Mouse (Mus musculus): ENCODE data around the gene Cactin. TPM values are rescaled to one million over a fixed set of nuclear protein-coding genes. Genes with fewer than 3 reads are reported as not detected.

Gene Cactin
- polyA plus RNA-seq, 2 experiments: 25.3 to 50.0 TPM

- ATAC-seq (ENCODE audit: low FRiP score, low read depth) (no peak), DNase-seq (ENCODE audit: low spot score) (no peak)
- Histone ChIP-seq H3K27me3 (ENCODE audit: control insufficient read depth, insufficient read depth, low read length) (no peaks in the 10 kb centered on the region), H3K9ac (ENCODE audit: low read depth, low read length, severe bottlenecking) (no peak overlapping the region), H3K4me3 (replicated peaks; ENCODE audit: low read length) (no peak overlapping the region), H3K4me2 (replicated peaks; ENCODE audit: low read depth, low read length, severe bottlenecking) (no peak overlapping the region), H3K9me3 (ENCODE audit: control insufficient read depth, low read length) (no peaks in the 10 kb centered on the region), H3K4me1 (ENCODE audit: control insufficient read depth, insufficient read depth, low read length) (no peaks in the 10 kb centered on the region), H3K36me3 (ENCODE audit: control insufficient read depth, insufficient read depth, low read length) (peaks cover 51% of the 10 kb centered on the region), H3K27ac (replicated peaks; ENCODE audit: low read depth, low read length) (no peak overlapping the region)
- WGBS: 95% methylated on average over 8 of the region's 14 CpGs
- TF ChIP-seq POLR2A (IDR thresholded peaks at IDR 0.05; ENCODE audit: borderline replicate concordance, extremely low read depth, insufficient read depth, insufficient read length): no peak
These were observed 15.2 kb upstream of the Cactin start for GRCm38 (mm10) chr10:81305663-81306062.

DNA sequence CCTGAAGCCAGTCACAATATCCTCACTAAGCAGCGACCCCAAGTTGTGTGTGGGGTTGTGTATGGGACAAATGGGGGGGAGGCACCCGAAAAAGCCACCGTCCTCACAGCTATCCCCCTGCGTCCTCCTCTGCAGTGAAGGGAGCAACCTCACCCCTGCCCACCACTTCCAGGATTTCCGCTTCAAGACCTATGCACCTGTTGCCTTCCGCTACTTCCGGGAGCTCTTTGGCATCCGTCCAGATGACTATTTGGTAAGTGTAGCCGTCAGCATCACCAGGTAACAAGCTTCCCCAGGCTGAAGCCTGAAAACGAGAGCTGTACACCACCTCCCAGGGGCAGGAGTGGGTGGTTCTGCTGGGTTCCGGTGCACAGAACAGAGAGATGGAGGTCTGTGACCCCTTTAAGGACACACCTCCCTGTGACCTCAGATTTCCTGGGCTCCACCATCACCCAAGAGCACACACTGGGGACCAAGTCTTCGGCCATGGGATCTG lies 14.7 kb upstream of the Cactin start:
- no peaks in the 10 kb centered on the region for H3K4me1 ChIP-seq (ENCODE audit: control insufficient read depth, insufficient read depth, low read length)
- no peak for ATAC-seq (ENCODE audit: low FRiP score, low read depth)
- peaks cover 56% of the 10 kb centered on the region for H3K36me3 ChIP-seq (ENCODE audit: control insufficient read depth, insufficient read depth, low read length)
- TF ChIP-seq POLR2A (IDR thresholded peaks at IDR 0.05; ENCODE audit: borderline replicate concordance, extremely low read depth, insufficient read depth, insufficient read length): no peak
- H3K9me3 ChIP-seq (ENCODE audit: control insufficient read depth, low read length): no peaks in the 10 kb centered on the region
- H3K4me3 ChIP-seq (replicated peaks; ENCODE audit: low read length): no peak overlapping the region
- no peak overlapping the region for H3K9ac ChIP-seq (ENCODE audit: low read depth, low read length, severe bottlenecking)
- WGBS: 92% methylated on average over 12 of the region's 12 CpGs
- no peak overlapping the region for H3K4me2 ChIP-seq (replicated peaks; ENCODE audit: low read depth, low read length, severe bottlenecking)
- no peak overlapping the region for H3K27ac ChIP-seq (replicated peaks; ENCODE audit: low read depth, low read length)
- no peak for DNase-seq (ENCODE audit: low spot score)
- no peaks in the 10 kb centered on the region for H3K27me3 ChIP-seq (ENCODE audit: control insufficient read depth, insufficient read depth, low read length)

GRCm38 (mm10) chr10:81306837-81307682 lies 13.8 kb upstream of the Cactin start:
- ATAC-seq (ENCODE audit: low FRiP score, low read depth): no peak
- H3K9ac ChIP-seq (ENCODE audit: low read depth, low read length, severe bottlenecking): no peak overlapping the region
- no peaks in the 10 kb centered on the region for H3K9me3 ChIP-seq (ENCODE audit: control insufficient read depth, low read length)
- 93% methylated on average over 21 of the region's 21 CpGs for WGBS
- peaks cover 65% of the 10 kb centered on the region for H3K36me3 ChIP-seq (ENCODE audit: control insufficient read depth, insufficient read depth, low read length)
- H3K4me3 ChIP-seq (replicated peaks; ENCODE audit: low read length): no peak overlapping the region
- no peak for TF ChIP-seq POLR2A (IDR thresholded peaks at IDR 0.05; ENCODE audit: borderline replicate concordance, extremely low read depth, insufficient read depth, insufficient read length)
- H3K27ac ChIP-seq (replicated peaks; ENCODE audit: low read depth, low read length): no peak overlapping the region
- H3K4me2 ChIP-seq (replicated peaks; ENCODE audit: low read depth, low read length, severe bottlenecking): no peak overlapping the region
- DNase-seq (ENCODE audit: low spot score): no peak
- no peaks in the 10 kb centered on the region for H3K4me1 ChIP-seq (ENCODE audit: control insufficient read depth, insufficient read depth, low read length)
- H3K27me3 ChIP-seq (ENCODE audit: control insufficient read depth, insufficient read depth, low read length): no peaks in the 10 kb centered on the region

GRCm38 (mm10) chr10:81309571-81309970 lies 11.3 kb upstream of the Cactin start:
- no peak for TF ChIP-seq POLR2A (IDR thresholded peaks at IDR 0.05; ENCODE audit: borderline replicate concordance, extremely low read depth, insufficient read depth, insufficient read length)
- no peaks in the 10 kb centered on the region for H3K9me3 ChIP-seq (ENCODE audit: control insufficient read depth, low read length)
- H3K27ac ChIP-seq (replicated peaks; ENCODE audit: low read depth, low read length): no peak overlapping the region
- H3K4me2 ChIP-seq (replicated peaks; ENCODE audit: low read depth, low read length, severe bottlenecking): no peak overlapping the region
- H3K4me3 ChIP-seq (replicated peaks; ENCODE audit: low read length): no peak overlapping the region
- whole genome bisulfite sequencing: 89% methylated on average over 5 of the region's 5 CpGs
- peaks cover 89% of the 10 kb centered on the region for H3K36me3 ChIP-seq (ENCODE audit: control insufficient read depth, insufficient read depth, low read length)
- no peak for DNase-seq (ENCODE audit: low spot score)
- no peak for ATAC-seq (ENCODE audit: low FRiP score, low read depth)
- no peak overlapping the region for H3K9ac ChIP-seq (ENCODE audit: low read depth, low read length, severe bottlenecking)
- no peaks in the 10 kb centered on the region for H3K27me3 ChIP-seq (ENCODE audit: control insufficient read depth, insufficient read depth, low read length)
- H3K4me1 ChIP-seq (ENCODE audit: control insufficient read depth, insufficient read depth, low read length): no peaks in the 10 kb centered on the region

- H3K36me3 ChIP-seq (ENCODE audit: control insufficient read depth, insufficient read depth, low read length): peaks cover 90% of the 10 kb centered on the region
- H3K4me1 ChIP-seq (ENCODE audit: control insufficient read depth, insufficient read depth, low read length): peaks cover 7% of the 10 kb centered on the region
- 94% methylated on average over 13 of the region's 13 CpGs for WGBS
- H3K27me3 ChIP-seq (ENCODE audit: control insufficient read depth, insufficient read depth, low read length): no peaks in the 10 kb centered on the region
- ATAC-seq (ENCODE audit: low FRiP score, low read depth) (no peak), DNase-seq (ENCODE audit: low spot score) (no peak)
- H3K4me3 ChIP-seq (replicated peaks; ENCODE audit: low read length): no peak overlapping the region
- H3K4me2 ChIP-seq (replicated peaks; ENCODE audit: low read depth, low read length, severe bottlenecking): no peak overlapping the region
- no peak overlapping the region for H3K9ac ChIP-seq (ENCODE audit: low read depth, low read length, severe bottlenecking)
- no peak overlapping the region for H3K27ac ChIP-seq (replicated peaks; ENCODE audit: low read depth, low read length)
- H3K9me3 ChIP-seq (ENCODE audit: control insufficient read depth, low read length): no peaks in the 10 kb centered on the region
- TF ChIP-seq POLR2A (IDR thresholded peaks at IDR 0.05; ENCODE audit: borderline replicate concordance, extremely low read depth, insufficient read depth, insufficient read length): no peak
These were observed 7.3 kb upstream of the Cactin start for GRCm38 (mm10) chr10:81313581-81313980.

Data from limb, embryonic 14.5 days (tissue).